Mouse (Mus musculus): ENCODE data around the gene Hist1h4j. TPM values are rescaled to one million over a fixed set of nuclear protein-coding genes. Genes with fewer than 3 reads are reported as not detected.
"Not testable (repeated sequence)": the region's sequence is repeated elsewhere in the genome, so short reads cannot be mapped to it uniquely, and the experiment has no call there.

Hist1h4j gene
- polyA plus RNA-seq, 1 experiment from 2014 or later, result not detected

GRCm38 (mm10) chr13:21751417-21751816 is 16.6 kb downstream of the Hist1h4j start:
- peak overlapping the region; percentile 72; the same call in 1 of the 2 replicates for H3K27ac ChIP-seq
- H3K79me2 ChIP-seq (ENCODE audit: inconsistent target), result peaks cover 35% of the 10 kb centered on the region
- no peak overlapping the region for H3K4me3 ChIP-seq (ENCODE audit: inconsistent target)
- no peaks in the 10 kb centered on the region for H3K36me3 ChIP-seq (ENCODE audit: inconsistent target)

- Histone ChIP-seq H3K4me3 (ENCODE audit: inconsistent target) (no peak overlapping the region), H3K27ac (peak overlapping the region; percentile 64; the same call in 1 of the 2 replicates), H3K79me2 (ENCODE audit: inconsistent target) (peaks cover 33% of the 10 kb centered on the region), H3K36me3 (ENCODE audit: inconsistent target) (no peaks in the 10 kb centered on the region)
- 98% methylated on average over 3 of the region's 3 CpGs for WGBS (ENCODE audit: missing documents)
Measured at GRCm38 (mm10) chr13:21751827-21752226, 17.0 kb downstream of the Hist1h4j start.

- H3K27ac ChIP-seq, result peak overlapping the region; percentile 64
- no peaks in the 10 kb centered on the region for H3K36me3 ChIP-seq (ENCODE audit: inconsistent target)
- H3K79me2 ChIP-seq (ENCODE audit: inconsistent target), result peaks cover 28% of the 10 kb centered on the region
- WGBS (ENCODE audit: missing documents), result 62% methylated on average over 3 of the region's 3 CpGs
- no peak overlapping the region; the same call in 1 of the 2 replicates for H3K4me3 ChIP-seq (ENCODE audit: inconsistent target)
Measured at GRCm38 (mm10) chr13:21752356-21752755, 17.5 kb downstream of the Hist1h4j start.

GRCm38 (mm10) chr13:21753051-21753523 is 18.2 kb downstream of the Hist1h4j start:
- Histone ChIP-seq H3K79me2 (ENCODE audit: inconsistent target) (peaks cover 21% of the 10 kb centered on the region), H3K4me3 (ENCODE audit: inconsistent target) (peak overlapping the region; percentile 17; the same call in 1 of the 2 replicates), H3K27ac (peak overlapping the region; percentile 64), H3K36me3 (ENCODE audit: inconsistent target) (no peaks in the 10 kb centered on the region)
- WGBS (ENCODE audit: missing documents), result 9% methylated on average over 5 of the region's 10 CpGs

GRCm38 (mm10) chr13:21753524-21754285 is 18.8 kb downstream of the Hist1h4j start, which contains the start of the genes Hist1h2ak and Hist1h2bn:
Hist1h2ak (minus strand) TSS chr13:21753827.
Hist1h2bn (plus strand) TSS chr13:21754123.
- WGBS (ENCODE audit: missing documents), result 1% methylated on average over 8 of the region's 50 CpGs
- peak within 1 kb of the TSS; percentile 33 for H3K4me3 ChIP-seq (ENCODE audit: inconsistent target)

GRCm38 (mm10) chr13:21754294-21755001 is 19.6 kb downstream of the Hist1h4j start:
- H3K27ac ChIP-seq, result peak overlapping the region; percentile 50
- H3K4me3 ChIP-seq (ENCODE audit: inconsistent target), result peak overlapping the region; percentile 33
- H3K79me2 ChIP-seq (ENCODE audit: inconsistent target); H3K36me3 ChIP-seq (ENCODE audit: inconsistent target): not testable (repeated sequence)
- WGBS (ENCODE audit: missing documents), result 1% methylated on average over 7 of the region's 26 CpGs

More at GRCm38 (mm10) chr13:21753524-21754285, 18.8 kb downstream of the Hist1h4j start, which contains the start of the genes Hist1h2ak and Hist1h2bn:
- H3K27ac ChIP-seq, result peak within 1 kb of the TSS; percentile 64
- peaks cover 15% of the 10 kb centered on the region for H3K79me2 ChIP-seq (ENCODE audit: inconsistent target)
- not testable (repeated sequence) for H3K36me3 ChIP-seq (ENCODE audit: inconsistent target)

- Histone ChIP-seq H3K79me2 (ENCODE audit: inconsistent target) (no peaks in the 10 kb centered on the region), H3K36me3 (ENCODE audit: inconsistent target) (no peaks in the 10 kb centered on the region), H3K27ac (no peak overlapping the region), H3K4me3 (ENCODE audit: inconsistent target) (peak overlapping the region; percentile 33; the same call in 1 of the 2 replicates)
- 69% methylated on average over 1 of the region's 1 CpGs for WGBS (ENCODE audit: missing documents)
Measured at GRCm38 (mm10) chr13:21755707-21756106, 20.8 kb downstream of the Hist1h4j start.

GRCm38 (mm10) chr13:21778814-21779766 is 44.2 kb downstream of the Hist1h4j start:
- no peaks in the 10 kb centered on the region for H3K79me2 ChIP-seq (ENCODE audit: inconsistent target)
- no peaks in the 10 kb centered on the region for H3K36me3 ChIP-seq (ENCODE audit: inconsistent target)
- H3K4me3 ChIP-seq (ENCODE audit: inconsistent target), result peak overlapping the region; percentile 58
- H3K27ac ChIP-seq, result peak overlapping the region; percentile 86
- WGBS (ENCODE audit: missing documents), result under 1% methylated on average over 31 of the region's 33 CpGs

- WGBS (ENCODE audit: missing documents), result under 1% methylated on average over 43 of the region's 44 CpGs
- no peaks in the 10 kb centered on the region for H3K36me3 ChIP-seq (ENCODE audit: inconsistent target)
- peak within 1 kb of the TSS; percentile 58 for H3K4me3 ChIP-seq (ENCODE audit: inconsistent target)
- no peaks in the 10 kb centered on the region for H3K79me2 ChIP-seq (ENCODE audit: inconsistent target)
- H3K27ac ChIP-seq, result peak within 1 kb of the TSS; percentile 86
Measured at GRCm38 (mm10) chr13:21779767-21780731, 45.2 kb downstream of the Hist1h4j start, which contains the start of gene Hist1h1b. Hist1h1b (minus strand) TSS chr13:21780625.

- Histone ChIP-seq H3K36me3 (ENCODE audit: inconsistent target) (no peaks in the 10 kb centered on the region), H3K27ac (peak overlapping the region; percentile 86), H3K79me2 (ENCODE audit: inconsistent target) (no peaks in the 10 kb centered on the region), H3K4me3 (ENCODE audit: inconsistent target) (peak overlapping the region; percentile 58; the same call in 1 of the 2 replicates)
- 60% methylated on average over 5 of the region's 6 CpGs for WGBS (ENCODE audit: missing documents)
Measured at GRCm38 (mm10) chr13:21781021-21781555, 46.2 kb downstream of the Hist1h4j start.

- H3K4me3 ChIP-seq (ENCODE audit: inconsistent target), result no peak overlapping the region
- peak overlapping the region; percentile 86 for H3K27ac ChIP-seq
- H3K79me2 ChIP-seq (ENCODE audit: inconsistent target), result no peaks in the 10 kb centered on the region
- 100% methylated on average over 1 of the region's 1 CpGs for WGBS (ENCODE audit: missing documents)
- no peaks in the 10 kb centered on the region for H3K36me3 ChIP-seq (ENCODE audit: inconsistent target)
Measured at GRCm38 (mm10) chr13:21781639-21782038, 46.8 kb downstream of the Hist1h4j start.

- H3K79me2 ChIP-seq (ENCODE audit: inconsistent target); H3K36me3 ChIP-seq (ENCODE audit: inconsistent target): not testable (repeated sequence)
- WGBS (ENCODE audit: missing documents), result 4% methylated on average over 10 of the region's 35 CpGs
- Histone ChIP-seq H3K27ac (peak overlapping the region; percentile 86), H3K4me3 (ENCODE audit: inconsistent target) (peak overlapping the region; percentile 23; the same call in 1 of the 2 replicates)
Measured at GRCm38 (mm10) chr13:21782361-21783254, 47.7 kb downstream of the Hist1h4j start.

All from macrophage (primary cell).